Mouse (Mus musculus): ENCODE measurements around the gene Defb28. TPM values are rescaled to one million over a fixed set of nuclear protein-coding genes. Genes with fewer than 3 reads are reported as not detected.

Gene Defb28
- total RNA-seq (2021) = not detected in 2 replicates
- long read RNA-seq = 0 reads

GRCm38 (mm10) chr2:152517981-152518380 lies at the start of gene Defb28:
Gene Defb28, plus strand, starts transcription at chr2:152518255.
- DNase-seq = peak; percentile 28

GRCm38 (mm10) chr2:152470973-152471372 lies 47.1 kb upstream of the Defb28 start:
- peak; percentile 14 for DNase-seq

- no peak for DNase-seq
Measured at GRCm38 (mm10) chr2:152472434-152472833, 45.6 kb upstream of the Defb28 start.

- no peak for DNase-seq
Measured at GRCm38 (mm10) chr2:152476763-152477162, 41.3 kb upstream of the Defb28 start, which contains the start of gene Defb20. Gene Defb20, plus strand, starts transcription at chr2:152477063.

- DNase-seq = no peak
Measured at GRCm38 (mm10) chr2:152480881-152481280, 37.2 kb upstream of the Defb28 start.

GRCm38 (mm10) chr2:152481726-152482125 lies 36.3 kb upstream of the Defb28 start:
- no peak for DNase-seq

GRCm38 (mm10) chr2:152487024-152487423 lies 31.0 kb upstream of the Defb28 start:
- DNase-seq = no peak

- no peak for DNase-seq
Measured at GRCm38 (mm10) chr2:152490038-152490437, 28.0 kb upstream of the Defb28 start, which contains the start of gene Defb22. Gene Defb22, minus strand, starts transcription at chr2:152490138.

GRCm38 (mm10) chr2:152493151-152493550 lies 24.9 kb upstream of the Defb28 start:
- no peak for DNase-seq

GRCm38 (mm10) chr2:152498020-152498419 lies 20.0 kb upstream of the Defb28 start:
- no peak for DNase-seq

GRCm38 (mm10) chr2:152500204-152500862 lies 17.7 kb upstream of the Defb28 start:
- no peak for DNase-seq

- no peak for DNase-seq
Measured at GRCm38 (mm10) chr2:152500863-152501229, 17.2 kb upstream of the Defb28 start.

GRCm38 (mm10) chr2:152503950-152504349 lies 14.1 kb upstream of the Defb28 start:
- no peak for DNase-seq

- DNase-seq = no peak
Measured at GRCm38 (mm10) chr2:152511592-152511991, 6.5 kb upstream of the Defb28 start, which contains the start of gene Defb26. Gene Defb26, minus strand, starts transcription at chr2:152511692.

GRCm38 (mm10) chr2:152516084-152516483 lies 2.0 kb upstream of the Defb28 start:
- DNase-seq = no peak

GRCm38 (mm10) chr2:152539944-152540710 lies 22.1 kb downstream of the Defb28 start, which contains the start of gene Defb29:
Gene Defb29, minus strand, starts transcription at chr2:152540098.
- DNase-seq = no peak

- DNase-seq = no peak
Measured at GRCm38 (mm10) chr2:152541979-152542378, 23.9 kb downstream of the Defb28 start.

GRCm38 (mm10) chr2:152542897-152543296 lies 24.8 kb downstream of the Defb28 start:
- no peak for DNase-seq

- no peak for DNase-seq
Measured at GRCm38 (mm10) chr2:152543478-152543877, 25.4 kb downstream of the Defb28 start.

GRCm38 (mm10) chr2:152544691-152545090 lies 26.6 kb downstream of the Defb28 start:
- DNase-seq = peak; percentile 61

- DNase-seq = no peak
Measured at GRCm38 (mm10) chr2:152548124-152548523, 30.1 kb downstream of the Defb28 start.

GRCm38 (mm10) chr2:152553774-152554423 lies 35.8 kb downstream of the Defb28 start:
- DNase-seq = peak; percentile 66

GRCm38 (mm10) chr2:152556655-152557054 lies 38.6 kb downstream of the Defb28 start:
- no peak for DNase-seq
